Mouse (Mus musculus) urinary bladder, postnatal 4 days (tissue): ENCODE results near the gene Igfbp2.

Source experiments
- DNase-seq, 2 experiments: peaks; one replicate each; pipeline ENCODE4 v3.0.0; 2021 to 2022; ENCODE audit warnings: low spot score in 2 of 2

The Igfbp2 gene

GRCm38 (mm10) chr1:72815184-72815583 lies 9.1 kb upstream of the Igfbp2 start:
- DNase-seq: no peak

DNA sequence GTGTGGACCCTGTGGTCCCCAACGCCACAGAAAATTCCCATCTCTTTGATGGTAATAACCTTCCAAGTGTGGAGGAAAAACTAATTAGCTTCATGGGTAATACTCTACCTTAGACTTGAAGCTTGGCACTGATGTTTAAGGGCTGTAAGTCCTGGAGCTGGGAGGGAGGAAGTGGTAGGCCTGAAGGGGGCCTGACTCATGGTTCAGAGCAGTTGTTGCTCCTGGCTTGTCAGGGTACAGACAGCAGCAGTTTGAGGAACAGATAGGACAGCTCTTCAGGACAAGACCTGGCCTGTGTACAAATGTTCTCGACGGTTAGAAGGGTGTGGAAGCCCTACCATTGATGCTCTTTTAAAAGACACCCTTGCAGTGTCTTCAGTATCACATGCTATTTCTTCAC lies 8.7 kb upstream of the Igfbp2 start:
- no peak for DNase-seq

DNA sequence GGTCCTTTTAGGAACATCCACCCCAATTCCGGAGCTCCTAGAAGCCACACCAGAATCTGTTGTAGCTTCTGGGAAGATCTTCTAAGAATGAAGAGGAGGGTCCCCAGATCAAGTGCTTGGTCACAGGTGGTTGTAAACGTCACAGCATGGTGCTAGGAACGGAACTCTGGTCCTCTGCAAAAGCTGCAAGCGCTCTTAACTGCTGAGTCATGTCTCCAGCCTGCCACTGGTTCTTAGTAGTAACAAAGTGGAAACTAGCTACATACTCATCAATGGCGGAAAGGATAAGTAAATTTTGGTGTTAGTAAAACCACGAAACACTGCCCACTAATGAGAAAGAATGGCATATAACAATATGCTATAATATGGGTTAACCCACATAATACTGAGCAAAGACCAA lies 4.3 kb upstream of the Igfbp2 start:
- no peak for DNase-seq

GRCm38 (mm10) chr1:72822893-72823292 lies 1.4 kb upstream of the Igfbp2 start:
- no peak for DNase-seq

DNA sequence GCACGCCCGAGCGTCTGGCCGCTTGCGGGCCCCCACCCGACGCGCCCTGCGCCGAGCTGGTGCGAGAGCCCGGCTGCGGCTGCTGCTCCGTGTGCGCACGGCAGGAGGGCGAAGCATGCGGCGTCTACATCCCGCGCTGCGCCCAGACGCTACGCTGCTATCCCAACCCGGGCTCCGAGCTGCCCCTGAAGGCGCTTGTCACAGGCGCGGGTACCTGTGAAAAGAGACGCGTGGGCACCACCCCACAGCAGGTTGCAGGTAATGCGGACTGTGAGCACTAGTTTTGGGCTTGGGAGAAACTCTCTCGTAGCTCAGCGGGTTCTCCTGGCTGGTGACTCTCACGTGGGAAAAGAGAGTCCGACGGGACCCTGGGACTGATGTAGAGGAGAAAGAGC lies 401 bp downstream of the Igfbp2 start:
- no peak for DNase-seq

- DNase-seq: no peak
Measured at GRCm38 (mm10) chr1:72825286-72825685, 983 bp downstream of the Igfbp2 start.

DNA sequence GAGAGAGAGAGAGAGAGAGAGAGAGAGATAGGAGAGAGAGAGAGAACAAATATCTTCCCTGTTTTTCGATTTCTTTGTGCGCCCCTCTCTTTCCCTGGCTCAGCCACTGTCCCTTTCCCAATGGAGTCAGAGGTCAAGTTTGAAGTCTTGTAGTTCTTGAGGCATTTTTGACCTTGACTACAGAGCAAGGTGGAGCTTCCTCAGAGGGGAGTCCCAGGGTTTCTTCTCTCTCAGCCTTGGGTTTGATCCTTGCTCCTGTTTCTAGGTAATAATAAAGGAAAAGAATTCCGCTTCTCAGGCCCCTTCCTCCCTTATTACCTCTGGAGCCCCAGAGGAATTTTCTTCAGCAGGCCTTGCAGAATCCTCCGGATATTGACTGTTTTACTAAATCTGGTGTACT lies 1.6 kb downstream of the Igfbp2 start:
- no peak for DNase-seq

DNA sequence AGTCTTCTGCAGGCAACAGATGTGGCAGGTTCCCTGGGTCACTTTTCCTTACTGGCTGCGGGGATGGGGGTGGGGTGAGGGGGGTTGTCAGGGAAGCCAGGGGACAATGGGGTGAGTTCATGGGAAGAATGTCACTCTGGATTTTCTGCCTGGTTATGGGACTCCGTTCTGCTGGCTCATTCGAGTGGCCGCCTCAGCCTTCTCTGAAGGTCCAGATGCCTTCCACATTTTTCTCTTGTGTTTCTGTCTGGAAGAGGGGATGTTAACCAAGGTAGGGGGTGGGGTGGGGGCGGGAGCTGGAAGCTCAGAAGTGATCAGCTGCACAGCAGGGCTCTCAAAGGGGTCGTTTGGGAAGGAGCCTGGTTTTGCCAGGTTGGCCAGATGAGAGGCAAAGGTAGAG lies 2.1 kb downstream of the Igfbp2 start:
- DNase-seq: no peak

- no peak for DNase-seq
Measured at GRCm38 (mm10) chr1:72826931-72827330, 2.6 kb downstream of the Igfbp2 start.

GRCm38 (mm10) chr1:72827411-72828315 lies 3.4 kb downstream of the Igfbp2 start:
- DNase-seq: no peak

DNA sequence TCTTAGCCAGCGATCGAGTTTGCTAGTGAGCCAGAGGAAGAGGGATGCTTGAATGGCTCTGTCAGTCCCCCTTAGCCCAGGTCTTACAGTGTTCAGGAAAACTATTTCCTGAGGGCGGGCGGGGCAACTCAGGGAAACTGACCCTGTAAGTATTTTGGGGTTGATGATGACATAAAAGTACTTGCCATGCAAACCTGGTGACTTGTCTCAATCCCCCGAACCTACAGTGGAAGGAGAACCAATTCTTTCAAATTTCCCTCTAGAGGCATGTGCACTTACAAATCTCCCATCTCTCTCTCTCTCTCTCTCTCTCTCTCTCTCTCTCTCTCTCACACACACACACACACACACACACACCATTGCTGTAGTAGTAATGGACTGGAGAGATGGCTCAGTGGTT lies 4.5 kb downstream of the Igfbp2 start:
- no peak for DNase-seq

DNA sequence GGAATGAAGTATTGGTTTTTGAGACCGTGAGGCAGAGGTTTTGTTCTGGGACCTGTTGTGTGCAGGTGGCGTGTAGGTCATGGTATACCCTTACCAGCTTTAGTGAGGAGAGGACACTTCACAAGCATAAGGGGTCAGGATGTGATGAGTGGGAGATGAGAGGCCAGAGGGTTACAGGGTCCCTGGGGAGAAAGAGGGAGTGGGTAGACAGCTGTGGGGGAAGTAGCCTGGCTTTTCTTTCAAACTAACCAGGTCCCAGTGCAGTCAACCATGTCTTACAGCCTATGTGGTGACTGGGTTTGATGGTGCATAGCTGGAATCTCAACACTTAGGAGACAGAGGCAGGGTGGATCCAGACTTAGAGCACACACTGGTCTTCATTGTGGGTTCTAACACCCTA lies 6.2 kb downstream of the Igfbp2 start:
- no peak for DNase-seq

- no peak for DNase-seq
Measured at GRCm38 (mm10) chr1:72832715-72833153, 8.4 kb downstream of the Igfbp2 start.

- DNase-seq: no peak
Measured at GRCm38 (mm10) chr1:72833563-72833962, 9.3 kb downstream of the Igfbp2 start.

DNA sequence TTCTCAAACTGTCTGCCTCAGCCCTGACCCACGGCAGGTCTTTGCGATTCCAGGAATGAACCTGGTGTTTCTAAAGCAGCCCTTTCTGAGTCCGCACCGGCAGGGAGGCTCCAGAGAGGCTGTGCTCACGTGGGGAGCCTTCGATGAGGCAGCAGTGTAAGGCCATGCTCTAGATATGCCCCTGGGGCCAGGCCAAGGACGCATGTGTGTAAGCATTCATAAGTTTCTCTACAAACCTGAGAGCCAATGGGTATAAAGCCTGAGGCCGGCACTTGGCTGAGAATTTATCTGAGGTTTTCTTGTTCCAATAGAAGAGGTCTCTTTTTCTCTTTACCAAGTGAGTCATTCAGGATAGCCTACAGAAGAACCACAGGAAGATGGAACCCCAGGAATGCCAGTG lies 15.1 kb downstream of the Igfbp2 start:
- DNase-seq: no peak

DNA sequence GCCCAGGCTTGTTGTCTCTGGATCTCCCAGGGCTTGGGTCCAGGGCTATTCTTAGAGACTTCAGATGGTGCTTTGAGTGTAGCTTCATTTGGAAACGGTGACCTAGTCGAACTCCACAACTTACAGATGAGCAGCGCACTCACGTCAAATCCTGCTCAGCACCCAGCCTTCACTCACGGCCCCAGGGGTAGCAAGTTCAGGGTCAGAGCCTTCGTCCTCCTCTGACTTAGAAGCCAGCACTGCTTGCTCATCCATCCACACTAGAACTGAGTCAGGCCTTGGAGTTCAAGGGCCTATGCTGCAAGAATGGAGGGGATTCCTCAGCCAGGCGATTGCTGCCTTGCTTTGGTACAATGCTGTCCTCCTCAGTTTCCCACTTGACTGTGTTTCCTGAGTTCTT lies 15.5 kb downstream of the Igfbp2 start:
- DNase-seq: no peak

GRCm38 (mm10) chr1:72842666-72843459 lies 18.6 kb downstream of the Igfbp2 start:
- DNase-seq: no peak

- no peak for DNase-seq
Measured at GRCm38 (mm10) chr1:72844675-72845074, 20.4 kb downstream of the Igfbp2 start.

GRCm38 (mm10) chr1:72847849-72848380 lies 23.6 kb downstream of the Igfbp2 start:
- no peak for DNase-seq

GRCm38 (mm10) chr1:72849037-72849436 lies 24.7 kb downstream of the Igfbp2 start:
- DNase-seq: no peak

- DNase-seq: no peak
Measured at GRCm38 (mm10) chr1:72853759-72854158, 29.5 kb downstream of the Igfbp2 start.
